ENCODE assay signal across 11 mouse cellular contexts in genomic region chr9:120679822-120680426, GRCm38 (mm10).
DNase-seq lines count a peak whose midpoint lies in the region; ATAC-seq and TF ChIP-seq lines count a peak whose summit lies in the region.
"Had no signal": no experiment of that assay in that cellular context is flagged by ENCODE, and none has a peak within 500 bp of the region (broad histone marks: within the 10 kb centered on the region; RNA-seq: fewer than 3 reads in every experiment).

No protein-coding gene starts in this region.

- H3K4me3 ChIP-seq in kidney, embryonic 14.5 days (ENCODE audit: low read length), result no peak overlapping the region
- peak overlapping the region; percentile 1 to 26; a peak in 2 of 4 replicates for H3K4me3 ChIP-seq in ES-E14 (ENCODE audit: insufficient read depth in 1 of 2, low read depth in 1 of 2, low read length in 2 of 2, poor library complexity in 1 of 2, severe bottlenecking in 1 of 2)
- H3K4me3 ChIP-seq in embryonic facial prominence, embryonic 13.5 days, result no peak overlapping the region

- in situ Hi-C loops in ES-E14 (cut with MboI; ENCODE audit: low sequenced_read_pairs in 2 of 2, unreplicated experiment in 2 of 2), result no loop called here

- H3K27ac ChIP-seq in kidney, embryonic 14.5 days (ENCODE audit: low read depth, low read length), result peak overlapping the region; percentile 11; the same call in 1 of the 2 replicates
- peak overlapping the region; percentile 80 for H3K27ac ChIP-seq in ES-E14 (ENCODE audit: insufficient read depth, low read depth, low read length, poor library complexity, severe bottlenecking)
- H3K27ac ChIP-seq in embryonic facial prominence, embryonic 13.5 days, result peak overlapping the region; percentile 48; the same call in 1 of the 2 replicates
- H3K27ac ChIP-seq: hindbrain, embryonic 14.5 days had no signal

- H3K4me1 ChIP-seq in kidney, embryonic 14.5 days (ENCODE audit: control insufficient read depth, insufficient read depth, low read length), result peaks cover 25% of the 10 kb centered on the region
- peaks cover 22 to 24% of the 10 kb centered on the region in 2 experiments for H3K4me1 ChIP-seq in ES-E14 (ENCODE audit: control insufficient read depth in 2 of 2, insufficient read depth in 2 of 2, low read length in 2 of 2, poor library complexity in 1 of 2)
- H3K4me1 ChIP-seq in embryonic facial prominence, embryonic 13.5 days, result peaks cover 41% of the 10 kb centered on the region

- 0 out of 2 replicates have a peak, but pooled peaks cover 3% of the 10 kb centered on the region for H3K27me3 ChIP-seq in kidney, embryonic 14.5 days (ENCODE audit: control insufficient read depth, insufficient read depth, low read length)
- H3K27me3 ChIP-seq in embryonic facial prominence, embryonic 13.5 days, result 0 out of 2 replicates have a peak, but pooled peaks cover under 1% of the 10 kb centered on the region

- DNase-seq in kidney, adult 9 months, result no peak
- peak; percentile 70 for DNase-seq in ES-E14 (ENCODE audit: low read depth, low spot score)
- peak; percentile 47 to 51 for DNase-seq in thymus, postnatal 10 days (ENCODE audit: low spot score in 2 of 2)
- no peak for DNase-seq in layer of hippocampus, postnatal 36 days
- no peak for DNase-seq in cerebellum, postnatal 25 days
- DNase-seq: adrenal gland, postnatal 14 days; cerebellum, adult 18-20 months; gastrocnemius, postnatal 25 days had no signal

- H3K9me3 ChIP-seq in kidney, embryonic 14.5 days (ENCODE audit: control insufficient read depth, low read length), result no peaks in the 10 kb centered on the region
- no peaks in the 10 kb centered on the region for H3K9me3 ChIP-seq in ES-E14 (ENCODE audit: control insufficient read depth, insufficient read depth, low read depth, low read length)
- H3K9me3 ChIP-seq in embryonic facial prominence, embryonic 13.5 days, result no peaks in the 10 kb centered on the region

- no peaks in the 10 kb centered on the region for H3K36me3 ChIP-seq in kidney, embryonic 14.5 days (ENCODE audit: control insufficient read depth, insufficient read depth, low read length)
- H3K36me3 ChIP-seq in ES-E14 (ENCODE audit: control insufficient read depth, insufficient read depth, low read length, poor library complexity, severe bottlenecking), result no peaks in the 10 kb centered on the region
- no peaks in the 10 kb centered on the region for H3K36me3 ChIP-seq in embryonic facial prominence, embryonic 13.5 days

- ATAC-seq in kidney, embryonic 14.5 days (ENCODE audit: low FRiP score, low TSS enrichment), result peak; percentile 53; the same call in 1 of the 2 replicates
- ATAC-seq in embryonic facial prominence, embryonic 13.5 days (ENCODE audit: insufficient number of reproducible peaks, insufficient read depth, low FRiP score, low TSS enrichment, low read depth), result peak; percentile 37; the same call in 1 of the 2 replicates

- no peak overlapping the region for H3K4me2 ChIP-seq in kidney, embryonic 14.5 days (replicated peaks; ENCODE audit: low read depth, low read length)
- H3K4me2 ChIP-seq in embryonic facial prominence, embryonic 13.5 days, result no peak overlapping the region
- H3K4me2 ChIP-seq: hindbrain, embryonic 14.5 days had no signal

- H3K9ac ChIP-seq in kidney, embryonic 14.5 days (ENCODE audit: low read depth, low read length), result no peak overlapping the region
- H3K9ac ChIP-seq in ES-E14 (ENCODE audit: insufficient read depth, low read depth, low read length, poor library complexity, severe bottlenecking), result no peak overlapping the region
- H3K9ac ChIP-seq in embryonic facial prominence, embryonic 13.5 days, result no peak overlapping the region
- H3K9ac ChIP-seq: hindbrain, embryonic 14.5 days had no signal

- WGBS in kidney, embryonic 14.5 days, result 38% methylated on average over 11 of the region's 11 CpGs
- 36% methylated on average over 11 of the region's 11 CpGs for WGBS in embryonic facial prominence, embryonic 13.5 days

TF ChIP-seq in ES-E14, 5 proteins besides CTCF, POLR2A, EP300 and RAD21:
- TF ChIP-seq ZNF384 (IDR thresholded peaks at IDR 0.05; ENCODE audit: low read depth, low read length), result peak; percentile 91
- no peak for TF ChIP-seq MAFK (IDR thresholded peaks at IDR 0.05; ENCODE audit: insufficient read depth, low read depth, low read length)
TF ChIP-seq in ES-E14: peak in this region for 1.

Comparison
In these comparisons a context has a peak if more than half of its experiments do, and no peak if none do; other contexts are left out.
1. H3K27ac ChIP-seq: peak in every context shown above with its lines; median percentile 80 in ES-E14; 48 in embryonic facial prominence, embryonic 13.5 days; 11 in kidney, embryonic 14.5 days.
2. H3K4me3 ChIP-seq: peak in ES-E14 (2 of 2); none in kidney, embryonic 14.5 days (single experiment) and embryonic facial prominence, embryonic 13.5 days (single experiment).
3. DNase-seq: peak in ES-E14 (single experiment) and thymus, postnatal 10 days (2 of 2); none in kidney, adult 9 months (single experiment), layer of hippocampus, postnatal 36 days (0 of 2) and cerebellum, postnatal 25 days (0 of 2).